Mouse (Mus musculus) forebrain, embryonic 13.5 days (tissue): ENCODE data around the gene Zfp846. TPM values are rescaled to one million over a fixed set of nuclear protein-coding genes. Genes with fewer than 3 reads are reported as not detected.
A peak's percentile ranks its signal among the peaks of the same experiment; 100 is the strongest.

Experiments used
- ATAC-seq: fragments of 200-750 bp; cut with Nextera tagmentation; 2 replicates; pipeline ENCODE4 v1.8.0; 2017
- H3K27ac ChIP-seq: fragments of 300-500 bp; sonication (generic); 2 replicates; pipeline ENCODE4 v1.5.1; 2015; ENCODE audit warnings: inconsistent platforms, mild to moderate bottlenecking, moderate library complexity
- H3K27me3 ChIP-seq: fragments of 300-500 bp; sonication (generic); 2 replicates; pipeline ENCODE4 v1.6.1; 2015; ENCODE audit warnings: mild to moderate bottlenecking, inconsistent platforms
- H3K36me3 ChIP-seq: fragments of 300-500 bp; sonication (generic); 2 replicates; pipeline ENCODE4 v1.6.1; 2015; ENCODE audit warnings: mild to moderate bottlenecking, inconsistent platforms; ENCODE audit not compliant: poor library complexity, severe bottlenecking
- H3K4me1 ChIP-seq: fragments of 300-500 bp; sonication (generic); 2 replicates; pipeline ENCODE4 v1.6.1; 2015; ENCODE audit warnings: inconsistent platforms
- H3K4me2 ChIP-seq: fragments of 300-500 bp; sonication (generic); 2 replicates; pipeline ENCODE4 v1.6.1; 2015; ENCODE audit warnings: inconsistent platforms, mild to moderate bottlenecking, moderate library complexity
- H3K4me3 ChIP-seq: fragments of 300-500 bp; sonication (generic); 2 replicates; pipeline ENCODE4 v1.5.1; 2015; ENCODE audit warnings: mild to moderate bottlenecking, inconsistent platforms
- H3K9ac ChIP-seq: fragments of 300-500 bp; sonication (generic); 2 replicates; pipeline ENCODE4 v1.6.1; 2015; ENCODE audit warnings: mild to moderate bottlenecking, inconsistent platforms
- H3K9me3 ChIP-seq: fragments of 300-500 bp; sonication (generic); replicated peaks from 2 replicates; pipeline ENCODE4 v1.6.1; 2016; ENCODE audit warnings: inconsistent platforms
- WGBS: fragments of 180-500 bp; shearing (Covaris S2); methylation state at CpG from one replicate; pipeline ENCODE4 v1.1.7; 2015; 5-methylcytosine and 5-hydroxymethylcytosine counted together
- polyA plus RNA-seq: library from polyadenylated mRNA; unstranded; fragments of >200 nt; fragmentation: Nextera tagmentation; extraction: Ambion mirVana; gene quantifications from 2 replicates; pipeline ENCODE4 v1.2.1, GENCODE M21; 2015

Zfp846 gene
- polyA plus RNA-seq, 1 experiment from 2014 or later = 37.1 TPM

DNA sequence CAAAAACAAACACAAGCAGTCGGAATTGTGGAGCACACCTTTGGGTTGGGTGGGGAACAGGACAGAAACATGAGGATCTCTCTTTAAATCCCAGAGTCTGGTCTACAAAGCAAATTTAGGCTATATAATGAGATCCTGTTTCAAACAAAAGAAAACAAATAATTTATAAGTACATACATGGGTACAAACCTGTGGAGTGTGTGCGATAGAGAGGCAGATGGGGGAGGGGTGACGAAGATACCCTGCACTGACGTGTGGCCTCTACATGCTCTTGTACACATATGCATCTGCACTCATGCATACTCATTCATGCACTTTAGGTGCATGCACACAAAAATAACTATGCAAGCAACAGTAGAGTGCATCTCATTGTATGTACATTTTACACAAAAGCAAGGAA is 58.4 kb downstream of the Zfp846 start:
- no peak overlapping the region for H3K4me2 ChIP-seq
- no peak overlapping the region for H3K27ac ChIP-seq
- H3K9me3 ChIP-seq = no peaks in the 10 kb centered on the region
- ATAC-seq = no peak
- peaks cover 25% of the 10 kb centered on the region for H3K36me3 ChIP-seq
- WGBS = 93% methylated on average over 4 of the region's 4 CpGs
- no peak overlapping the region for H3K4me3 ChIP-seq
- H3K9ac ChIP-seq = no peak overlapping the region
- H3K27me3 ChIP-seq = no peaks in the 10 kb centered on the region
- peaks cover 29% of the 10 kb centered on the region for H3K4me1 ChIP-seq

- no peak for ATAC-seq
Observed at GRCm38 (mm10) chr9:20641501-20641900, 60.4 kb downstream of the Zfp846 start.

GRCm38 (mm10) chr9:20642101-20642895 is 61.2 kb downstream of the Zfp846 start, which contains the start of gene Ubl5:
Gene Ubl5 (plus strand): TSS chr9:20642878.
- WGBS = under 1% methylated on average over 51 of the region's 51 CpGs

More at GRCm38 (mm10) chr9:20641501-20641900, 60.4 kb downstream of the Zfp846 start:
- Histone ChIP-seq H3K36me3 (peaks cover 27% of the 10 kb centered on the region), H3K27ac (no peak overlapping the region), H3K4me2 (peak overlapping the region; percentile 100), H3K27me3 (no peaks in the 10 kb centered on the region), H3K9me3 (no peaks in the 10 kb centered on the region), H3K4me3 (peak overlapping the region; percentile 95), H3K4me1 (peaks cover 42% of the 10 kb centered on the region), H3K9ac (peak overlapping the region; percentile 84)
- WGBS = 34% methylated on average over 6 of the region's 6 CpGs

DNA sequence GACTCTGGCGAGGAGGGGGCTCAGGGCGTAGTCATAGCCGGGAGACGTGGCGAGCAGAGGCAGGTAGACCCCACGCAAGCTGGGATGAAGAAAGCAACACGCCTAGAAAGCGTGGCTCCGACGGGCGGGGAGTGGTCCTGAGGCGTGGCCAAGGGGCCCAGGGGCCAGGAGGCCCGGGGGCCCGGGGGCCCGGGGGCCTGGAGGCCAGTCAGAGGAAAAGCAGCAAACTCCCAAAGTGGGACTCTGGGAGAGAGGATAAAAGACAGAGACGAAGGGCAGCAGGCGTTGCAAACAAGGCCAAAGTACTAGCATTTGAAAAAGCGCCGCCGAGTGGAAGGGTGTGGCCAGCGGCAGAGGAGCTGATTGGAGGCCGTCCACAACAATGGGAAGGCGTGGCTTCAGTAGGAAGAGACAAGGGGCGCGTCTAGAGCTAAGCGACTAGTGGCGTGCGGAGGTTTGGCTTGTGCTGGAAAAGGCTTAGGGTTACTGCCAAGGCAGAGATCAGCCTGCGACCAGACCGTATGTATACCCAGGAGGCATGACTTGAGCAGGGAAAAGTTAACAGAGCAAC is 61.9 kb downstream of the Zfp846 start:
- H3K27me3 ChIP-seq = no peaks in the 10 kb centered on the region
- H3K36me3 ChIP-seq = peaks cover 34% of the 10 kb centered on the region
- H3K4me1 ChIP-seq = peaks cover 42% of the 10 kb centered on the region
- H3K4me3 ChIP-seq = peak overlapping the region; percentile 95
- no peaks in the 10 kb centered on the region for H3K9me3 ChIP-seq
- peak overlapping the region; percentile 100 for H3K4me2 ChIP-seq
- peak overlapping the region; percentile 82 for H3K27ac ChIP-seq
- WGBS = under 1% methylated on average over 30 of the region's 30 CpGs
- peak; percentile 82 for ATAC-seq
- H3K9ac ChIP-seq = peak overlapping the region; percentile 84

More at GRCm38 (mm10) chr9:20642101-20642895, 61.2 kb downstream of the Zfp846 start, which contains the start of gene Ubl5:
- H3K9ac ChIP-seq = peak within 1 kb of the TSS; percentile 84
- H3K4me3 ChIP-seq = peak within 1 kb of the TSS; percentile 95
- peak within 1 kb of the TSS; percentile 100 for H3K4me2 ChIP-seq
- peak within 1 kb of the TSS; percentile 82 for H3K27ac ChIP-seq
- peaks cover 42% of the 10 kb centered on the region for H3K4me1 ChIP-seq
- H3K27me3 ChIP-seq = no peaks in the 10 kb centered on the region
- H3K9me3 ChIP-seq = no peaks in the 10 kb centered on the region
- H3K36me3 ChIP-seq = peaks cover 32% of the 10 kb centered on the region
- ATAC-seq = peak; percentile 89

- H3K4me2 ChIP-seq = peak overlapping the region; percentile 100
- no peaks in the 10 kb centered on the region for H3K9me3 ChIP-seq
- peaks cover 42% of the 10 kb centered on the region for H3K4me1 ChIP-seq
- H3K36me3 ChIP-seq = peaks cover 34% of the 10 kb centered on the region
- peak overlapping the region; percentile 95 for H3K4me3 ChIP-seq
- no peak for ATAC-seq
- peak overlapping the region; percentile 84 for H3K9ac ChIP-seq
- peak overlapping the region; percentile 82 for H3K27ac ChIP-seq
- WGBS = 10% methylated on average over 13 of the region's 13 CpGs
- no peaks in the 10 kb centered on the region for H3K27me3 ChIP-seq
Observed at GRCm38 (mm10) chr9:20643781-20644180, 62.7 kb downstream of the Zfp846 start.

- Histone ChIP-seq H3K9me3 (no peaks in the 10 kb centered on the region), H3K9ac (peak within 1 kb of the TSS; percentile 84), H3K4me2 (peak within 1 kb of the TSS; percentile 100), H3K4me3 (peak within 1 kb of the TSS; percentile 95), H3K4me1 (peaks cover 42% of the 10 kb centered on the region), H3K27ac (peak within 1 kb of the TSS; percentile 85), H3K27me3 (no peaks in the 10 kb centered on the region), H3K36me3 (peaks cover 35% of the 10 kb centered on the region)
- WGBS = under 1% methylated on average over 43 of the region's 43 CpGs
- ATAC-seq = peak; percentile 54
Observed at GRCm38 (mm10) chr9:20644360-20645081, 63.4 kb downstream of the Zfp846 start, which contains the start of gene Fbxl12. Gene Fbxl12 (minus strand): TSS chr9:20644767.

- ATAC-seq = no peak
- peaks cover 42% of the 10 kb centered on the region for H3K4me1 ChIP-seq
- peak overlapping the region; percentile 84 for H3K9ac ChIP-seq
- no peaks in the 10 kb centered on the region for H3K9me3 ChIP-seq
- H3K36me3 ChIP-seq = peaks cover 39% of the 10 kb centered on the region
- peak overlapping the region; percentile 85 for H3K27ac ChIP-seq
- H3K27me3 ChIP-seq = no peaks in the 10 kb centered on the region
- peak overlapping the region; percentile 100 for H3K4me2 ChIP-seq
- H3K4me3 ChIP-seq = peak overlapping the region; percentile 95
- WGBS = 4% methylated on average over 17 of the region's 17 CpGs
Observed at GRCm38 (mm10) chr9:20645121-20645520, 64.0 kb downstream of the Zfp846 start.

- Histone ChIP-seq H3K9me3 (no peaks in the 10 kb centered on the region), H3K27me3 (no peaks in the 10 kb centered on the region), H3K9ac (peak within 1 kb of the TSS; percentile 89), H3K27ac (0 out of 2 replicates have a peak within 1 kb of the TSS, but pooled peaks have one; percentile 8), H3K36me3 (peaks cover 61% of the 10 kb centered on the region), H3K4me2 (peak within 1 kb of the TSS; percentile 85), H3K4me1 (peaks cover 33% of the 10 kb centered on the region), H3K4me3 (peak within 1 kb of the TSS; percentile 87)
- peak; percentile 100 for ATAC-seq
- under 1% methylated on average over 42 of the region's 45 CpGs for WGBS
Observed at GRCm38 (mm10) chr9:20651602-20652259, 70.6 kb downstream of the Zfp846 start, which contains the start of gene Pin1. Gene Pin1 (plus strand): TSS chr9:20652095.

DNA sequence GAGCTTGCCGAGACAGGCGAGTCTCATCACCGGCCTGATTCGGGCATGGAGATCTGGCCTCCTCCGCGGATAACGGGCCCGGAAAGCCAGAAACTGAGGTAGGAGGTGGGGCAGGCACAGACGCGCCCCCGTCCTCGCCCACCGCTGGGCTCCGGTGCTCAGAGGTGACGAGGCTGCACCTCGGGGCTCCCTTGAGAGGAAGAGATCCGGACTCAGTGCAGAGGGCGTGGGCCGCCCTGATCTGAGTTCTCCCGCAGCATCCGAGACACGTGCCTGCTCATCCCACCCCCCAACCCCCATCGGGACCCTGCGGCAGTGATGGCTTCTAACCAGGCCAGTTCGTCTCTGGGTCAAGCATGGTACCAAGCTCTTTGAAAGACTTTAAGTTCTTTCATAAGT is 71.2 kb downstream of the Zfp846 start:
- Histone ChIP-seq H3K27me3 (no peaks in the 10 kb centered on the region), H3K9ac (peak overlapping the region; percentile 89), H3K4me2 (peak overlapping the region; percentile 85), H3K27ac (0 out of 2 replicates have a peak overlapping the region, but pooled peaks have one; percentile 8), H3K4me3 (peak overlapping the region; percentile 87), H3K36me3 (peaks cover 61% of the 10 kb centered on the region), H3K9me3 (no peaks in the 10 kb centered on the region), H3K4me1 (peaks cover 35% of the 10 kb centered on the region)
- under 1% methylated on average over 22 of the region's 25 CpGs for WGBS
- ATAC-seq = no peak; the same call in 1 of the 2 replicates

- Histone ChIP-seq H3K36me3 (peaks cover 61% of the 10 kb centered on the region), H3K9ac (no peak overlapping the region), H3K27me3 (no peaks in the 10 kb centered on the region), H3K4me3 (0 out of 2 replicates have a peak overlapping the region, but pooled peaks have one; percentile 87), H3K4me1 (peaks cover 39% of the 10 kb centered on the region), H3K4me2 (peak overlapping the region; percentile 85; the same call in 1 of the 2 replicates), H3K27ac (no peak overlapping the region), H3K9me3 (no peaks in the 10 kb centered on the region)
- WGBS = 96% methylated on average over 3 of the region's 3 CpGs
- no peak for ATAC-seq
Observed at GRCm38 (mm10) chr9:20653859-20654258, 72.8 kb downstream of the Zfp846 start.
